ENCODE assay signal across 9 mouse cellular contexts in genomic region chr1:158953479-158954207, GRCm38 (mm10). TPM values are rescaled to one million over a fixed set of nuclear protein-coding genes. Genes with fewer than 3 reads are reported as not detected.
A peak's percentile ranks its signal among the peaks of the same experiment; 100 is the strongest.
DNase-seq lines count a peak whose midpoint lies in the region; ATAC-seq lines count a peak whose summit lies in the region.
"Had no signal": no experiment of that assay in that cellular context is flagged by ENCODE, and none has a peak within 500 bp of the region (broad histone marks: within the 10 kb centered on the region; RNA-seq: fewer than 3 reads in every experiment).

No protein-coding gene starts in this region.

- no peak overlapping the region for H3K4me3 ChIP-seq in forebrain, embryonic 14.5 days (ENCODE audit: low read depth, low read length)
- no peak overlapping the region for H3K4me3 ChIP-seq in hindbrain, embryonic 16.5 days (ENCODE audit: low read length)
- no peak overlapping the region for H3K4me3 ChIP-seq in midbrain, embryonic 11.5 days (ENCODE audit: low read depth, low read length)
- H3K4me3 ChIP-seq: neural tube, embryonic 13.5 days had no signal

- H3K27ac ChIP-seq in forebrain, embryonic 14.5 days (ENCODE audit: low read depth, low read length): no peak overlapping the region
- no peak overlapping the region for H3K27ac ChIP-seq in hindbrain, embryonic 16.5 days (ENCODE audit: low read depth, low read length)
- no peak overlapping the region for H3K27ac ChIP-seq in midbrain, embryonic 11.5 days (ENCODE audit: low read depth, low read length)
- H3K27ac ChIP-seq: neural tube, embryonic 13.5 days had no signal

- no peak overlapping the region for H3K4me2 ChIP-seq in forebrain, embryonic 14.5 days (ENCODE audit: low read length)
- H3K4me2 ChIP-seq in hindbrain, embryonic 16.5 days (ENCODE audit: low read length): no peak overlapping the region
- no peak overlapping the region for H3K4me2 ChIP-seq in midbrain, embryonic 11.5 days
- H3K4me2 ChIP-seq: neural tube, embryonic 13.5 days had no signal

- intact Hi-C loops in left cerebral cortex, postnatal 14 days (cut with DNase I): loop anchor here (1.0 kb wide), 1 partner anchor 240 kb away; no protein-coding TSS in a partner anchor

- no peak overlapping the region for H3K9ac ChIP-seq in forebrain, embryonic 14.5 days (ENCODE audit: low read length)
- H3K9ac ChIP-seq in hindbrain, embryonic 16.5 days (ENCODE audit: low read depth, low read length): no peak overlapping the region
- H3K9ac ChIP-seq in midbrain, embryonic 11.5 days (ENCODE audit: low read length): no peak overlapping the region
- H3K9ac ChIP-seq: neural tube, embryonic 13.5 days had no signal

- H3K9me3 ChIP-seq in forebrain, embryonic 14.5 days (replicated peaks; ENCODE audit: control insufficient read depth, low read length): no peaks in the 10 kb centered on the region
- no peaks in the 10 kb centered on the region for H3K9me3 ChIP-seq in hindbrain, embryonic 16.5 days (ENCODE audit: control insufficient read depth, low read length)
- H3K9me3 ChIP-seq in midbrain, embryonic 11.5 days (ENCODE audit: control insufficient read depth, low read length): no peaks in the 10 kb centered on the region
- H3K9me3 ChIP-seq: neural tube, embryonic 13.5 days had no signal

- H3K4me1 ChIP-seq in forebrain, embryonic 14.5 days (ENCODE audit: control insufficient read depth, insufficient read depth, low read length): no peaks in the 10 kb centered on the region
- H3K4me1 ChIP-seq in hindbrain, embryonic 16.5 days (ENCODE audit: control insufficient read depth, insufficient read depth, low read depth, low read length): no peaks in the 10 kb centered on the region
- no peaks in the 10 kb centered on the region for H3K4me1 ChIP-seq in midbrain, embryonic 11.5 days (ENCODE audit: control insufficient read depth, insufficient read depth, low read length)
- H3K4me1 ChIP-seq: neural tube, embryonic 13.5 days had no signal

- H3K27me3 ChIP-seq in forebrain, embryonic 14.5 days (replicated peaks; ENCODE audit: control insufficient read depth, insufficient read depth, low read length): no peaks in the 10 kb centered on the region
- H3K27me3 ChIP-seq in hindbrain, embryonic 16.5 days (replicated peaks; ENCODE audit: control insufficient read depth, insufficient read depth, low read length): no peaks in the 10 kb centered on the region
- no peaks in the 10 kb centered on the region for H3K27me3 ChIP-seq in midbrain, embryonic 11.5 days (ENCODE audit: control insufficient read depth, insufficient read depth, low read length)
- H3K27me3 ChIP-seq: neural tube, embryonic 13.5 days had no signal

- peak; percentile 38 for DNase-seq in ovary, postnatal 10 days (ENCODE audit: low spot score)
- no peak for DNase-seq in ovary, adult 18-20 months (ENCODE audit: low spot score)
- DNase-seq in cerebellum, adult 11 months: peak; percentile 41
- peak; percentile 91 for DNase-seq in forebrain, embryonic 14.5 days (ENCODE audit: low spot score)
- peak; percentile 54 to 78 for DNase-seq in left cerebral cortex, postnatal 14 days (ENCODE audit: low spot score in 2 of 2)
- DNase-seq in midbrain, embryonic 11.5 days (ENCODE audit: low spot score, missing footprints): peak; percentile 97
- peak; percentile 57 for DNase-seq in testis, postnatal 10 days (ENCODE audit: low spot score)

- 38% methylated on average over 6 of the region's 6 CpGs for WGBS in forebrain, embryonic 14.5 days
- WGBS in hindbrain, embryonic 16.5 days: 43% methylated on average over 6 of the region's 6 CpGs
- 41% methylated on average over 6 of the region's 6 CpGs for WGBS in midbrain, embryonic 11.5 days

- ATAC-seq in forebrain, embryonic 14.5 days: peak; percentile 77
- ATAC-seq in hindbrain, embryonic 16.5 days: peak; percentile 87
- peak; percentile 85 for ATAC-seq in midbrain, embryonic 11.5 days (ENCODE audit: low FRiP score)

- no peaks in the 10 kb centered on the region for H3K36me3 ChIP-seq in forebrain, embryonic 14.5 days (ENCODE audit: control insufficient read depth, insufficient read depth, low read length)
- no peaks in the 10 kb centered on the region for H3K36me3 ChIP-seq in hindbrain, embryonic 16.5 days (ENCODE audit: control insufficient read depth, insufficient read depth, low read length)
- no peaks in the 10 kb centered on the region for H3K36me3 ChIP-seq in midbrain, embryonic 11.5 days (ENCODE audit: control insufficient read depth, insufficient read depth, low read length)
- H3K36me3 ChIP-seq: neural tube, embryonic 13.5 days had no signal

RNA-seq across cellular contexts. Expression of gene Pappa2, which starts 26.6 kb away (rescaled TPM):
- polyA plus RNA-seq in forebrain, embryonic 14.5 days (2014; fragmentation: Nextera tagmentation; extraction: Ambion mirVana): 1.2 and 2.3 TPM in 2 replicates
- polyA plus RNA-seq in hindbrain, embryonic 16.5 days (2015; fragmentation: Nextera tagmentation; extraction: Ambion mirVana): 0.71 and 0.79 TPM in 2 replicates
- total RNA-seq in left cerebral cortex, postnatal 14 days (2021): 1 to 10 TPM; 2.6 to 3.2 TPM
- polyA plus RNA-seq in midbrain, embryonic 11.5 days (2014; fragmentation: Nextera tagmentation; extraction: Ambion mirVana): 1.9 and 2.6 TPM in 2 replicates
